In the genomic region with DNA sequence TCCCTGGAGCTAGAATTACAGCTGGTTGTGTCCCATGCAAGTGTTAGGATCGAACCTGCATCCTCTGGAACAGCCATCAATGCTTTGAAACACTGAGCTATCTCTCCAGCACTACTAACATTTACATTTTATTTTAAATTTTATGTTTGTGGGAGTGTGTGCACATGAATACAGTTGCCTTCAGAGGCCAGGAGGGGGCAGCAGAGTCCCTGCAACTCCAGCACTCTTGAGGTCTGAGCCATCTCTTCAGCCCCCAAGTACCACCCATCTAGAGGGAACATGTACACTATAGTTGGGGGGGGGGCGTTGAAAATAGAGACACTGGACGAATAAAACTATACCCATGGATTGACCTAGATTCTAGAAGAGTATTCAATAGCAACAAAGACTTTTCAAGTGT, we compare ENCODE assay signal across 8 mouse cellular contexts. TPM values are rescaled to one million over a fixed set of nuclear protein-coding genes. Genes with fewer than 3 reads are reported as not detected.
DNase-seq lines count a peak whose midpoint lies in the region; ATAC-seq lines count a peak whose summit lies in the region.

No protein-coding gene starts in this region.

- no peak for ATAC-seq in frontal cortex, adult (ENCODE audit: low TSS enrichment)
- ATAC-seq in erythroblast, adult 5-6 weeks (replicated peaks; ENCODE audit: low FRiP score, poor library complexity, severe bottlenecking): no peak

- peak; percentile 19 to 21 for DNase-seq in frontal cortex, postnatal 25 days (ENCODE audit: low spot score in 2 of 2)
- peak; percentile 58 for DNase-seq in right cerebral cortex, postnatal 14 days
- no peak for DNase-seq in right cerebral cortex, postnatal 25 days
- DNase-seq in embryo, embryonic 10 days (ENCODE audit: low spot score): peak; percentile 12
- peak; percentile 31 to 68 for DNase-seq in kidney, adult 8-10 months
- peak; percentile 36 for DNase-seq in naive thymus-derived CD4-positive, alpha-beta T cell, adult 2 months (ENCODE audit: low read depth)

RNA-seq across cellular contexts. Expression of gene Clic5, which starts 37.3 kb away (rescaled TPM):
- total RNA-seq in erythroblast, adult 5-6 weeks (2015; ENCODE audit: low replicate concordance): 0.21 TPM in 1 of 2 replicates, not detected in the other
- total RNA-seq in erythroblast, adult 5-6 weeks (2017; ENCODE audit: low replicate concordance): 0.14 TPM in 1 of 2 replicates, not detected in the other

RNA-seq across cellular contexts. Expression of gene Enpp4, which starts 45.5 kb away (rescaled TPM):
- total RNA-seq in erythroblast, adult 5-6 weeks (2015; ENCODE audit: low replicate concordance): 2.1 and 4.6 TPM in 2 replicates
- total RNA-seq in erythroblast, adult 5-6 weeks (2017; ENCODE audit: low replicate concordance): 4.8 and 5.2 TPM in 2 replicates
